Mouse (Mus musculus) neural tube, embryonic 11.5 days (tissue): ENCODE measurements around the gene Rpl27. TPM values are rescaled to one million over a fixed set of nuclear protein-coding genes. Genes with fewer than 3 reads are reported as not detected.

Experiments
- microRNA-seq: library from miRNA; unstranded; fragments of <30 nt; microRNA quantifications from one replicate; pipeline ENCODE4, GENCODE M21; 2016
- polyA plus RNA-seq: library from polyadenylated mRNA; unstranded; fragments of >200 nt; fragmentation: Nextera tagmentation; extraction: Ambion mirVana; gene quantifications from 2 replicates; pipeline ENCODE4 v1.2.1, GENCODE M21; 2014

The Rpl27 gene
- polyA plus RNA-seq, 1 experiment from 2014 or later, result 389 TPM

Small RNA genes within 50 kb of the gene (microRNA-seq; reads per million reads assigned to microRNA genes)
- not detected for gene Mir6929

Other genes starting within 250 kb of the Rpl27 start
- gene Ezh1, start 215.8 kb upstream of the Rpl27 start, polyA plus RNA-seq, result 11.2 and 12.4 TPM in 2 replicates
- 72.6 and 73.3 TPM in 2 replicates for gene Ramp2, start 196.3 kb upstream of the Rpl27 start, polyA plus RNA-seq
- 124 and 126 TPM in 2 replicates for gene Vps25, start 188.6 kb upstream of the Rpl27 start, polyA plus RNA-seq
- gene Wnk4, start 181.7 kb upstream of the Rpl27 start, polyA plus RNA-seq, result 6.4 and 7.6 TPM in 2 replicates
- 1.6 and 2.5 TPM in 2 replicates for gene Cntd1, start 163.3 kb upstream of the Rpl27 start, polyA plus RNA-seq
- gene Coa3, start 163.2 kb upstream of the Rpl27 start, polyA plus RNA-seq, result 190 and 196 TPM in 2 replicates
- gene Becn1, start 140.0 kb upstream of the Rpl27 start, polyA plus RNA-seq, result 174 and 177 TPM in 2 replicates
- gene Psme3, start 126.1 kb upstream of the Rpl27 start, polyA plus RNA-seq, result 154 and 157 TPM in 2 replicates
- 1.4 and 1.8 TPM in 2 replicates for gene Aoc2, start 117.2 kb upstream of the Rpl27 start, polyA plus RNA-seq
- not detected in 2 replicates for gene Aoc3, start 111.7 kb upstream of the Rpl27 start, polyA plus RNA-seq
- not detected in 2 replicates for gene G6pc, start 74.7 kb upstream of the Rpl27 start, polyA plus RNA-seq
- 87.8 and 92.8 TPM in 2 replicates for gene Aarsd1, start 24.7 kb upstream of the Rpl27 start, polyA plus RNA-seq
- gene Gm27029, start 17.5 kb upstream of the Rpl27 start, polyA plus RNA-seq, result 9.9 and 12.5 TPM in 2 replicates
- 18.0 and 18.6 TPM in 2 replicates for gene Rundc1, start 17.2 kb upstream of the Rpl27 start, polyA plus RNA-seq
- 6.9 and 7.1 TPM in 2 replicates for gene Ptges3l, start 17.0 kb upstream of the Rpl27 start, polyA plus RNA-seq
- gene Ifi35, start 6.1 kb downstream of the Rpl27 start, polyA plus RNA-seq, result 2.4 and 3.1 TPM in 2 replicates
- 43.9 and 49.0 TPM in 2 replicates for gene Rnd2, start 22.7 kb downstream of the Rpl27 start, polyA plus RNA-seq
- gene Vat1, start 23.9 kb downstream of the Rpl27 start, polyA plus RNA-seq, result 52.3 and 55.8 TPM in 2 replicates
- 20.3 and 20.4 TPM in 2 replicates for gene Brca1, start 109.7 kb downstream of the Rpl27 start, polyA plus RNA-seq
- gene Nbr1, start 109.9 kb downstream of the Rpl27 start, polyA plus RNA-seq, result 89.0 and 99.1 TPM in 2 replicates
- gene Tmem106a, start 139.9 kb downstream of the Rpl27 start, polyA plus RNA-seq, result 1.6 and 2.5 TPM in 2 replicates
- not detected in 2 replicates for gene Gm11634, start 157.0 kb downstream of the Rpl27 start, polyA plus RNA-seq
- 24.1 and 30.7 TPM in 2 replicates for gene Rdm1, start 184.9 kb downstream of the Rpl27 start, polyA plus RNA-seq
- 23.9 and 29.5 TPM in 2 replicates for gene Arl4d, start 223.2 kb downstream of the Rpl27 start, polyA plus RNA-seq